Mouse (Mus musculus) liver, embryonic 12.5 days (tissue): Measurements from ENCODE around the gene Ccnq. TPM values are rescaled to one million over a fixed set of nuclear protein-coding genes. Genes with fewer than 3 reads are reported as not detected.

Source experiments
- ATAC-seq: fragments of 200-750 bp; cut with Nextera tagmentation; 2 replicates; pipeline ENCODE4 v1.8.0; 2017; ENCODE audit warnings: moderate number of reproducible peaks, mild to moderate bottlenecking, moderate library complexity
- H3K27ac ChIP-seq: fragments of 300-500 bp; sonication (generic); 2 replicates; pipeline ENCODE4 v1.5.1; 2016; ENCODE audit warnings: mild to moderate bottlenecking
- H3K27me3 ChIP-seq: fragments of 300-500 bp; sonication (generic); replicated peaks from 2 replicates; pipeline ENCODE4 v1.6.1; 2016; ENCODE audit warnings: mild to moderate bottlenecking, moderate library complexity
- H3K36me3 ChIP-seq: fragments of 300-500 bp; sonication (generic); 2 replicates; pipeline ENCODE4 v1.6.1; 2016; ENCODE audit warnings: mild to moderate bottlenecking, moderate library complexity
- H3K4me1 ChIP-seq: fragments of 300-500 bp; sonication (generic); 2 replicates; pipeline ENCODE4 v1.6.1; 2016
- H3K4me2 ChIP-seq: fragments of 300-500 bp; sonication (generic); 2 replicates; pipeline ENCODE4 v1.6.1; 2016; ENCODE audit warnings: mild to moderate bottlenecking, moderate library complexity
- H3K4me3 ChIP-seq: fragments of 300-500 bp; sonication (generic); 2 replicates; pipeline ENCODE4 v1.5.1; 2016; ENCODE audit warnings: mild to moderate bottlenecking, moderate library complexity
- H3K9ac ChIP-seq: fragments of 300-500 bp; sonication (generic); 2 replicates; pipeline ENCODE4 v1.6.1; 2016; ENCODE audit warnings: mild to moderate bottlenecking, moderate library complexity
- H3K9me3 ChIP-seq: fragments of 300-500 bp; sonication (generic); replicated peaks from 2 replicates; pipeline ENCODE4 v1.6.1; 2016; ENCODE audit warnings: mild to moderate bottlenecking, moderate library complexity
- WGBS: fragments of 180-500 bp; shearing (Covaris S2); methylation state at CpG from one replicate; pipeline ENCODE4 v1.1.7; 2016; ENCODE audit not compliant: insufficient replicate concordance; 5-methylcytosine and 5-hydroxymethylcytosine counted together
- polyA plus RNA-seq: library from polyadenylated mRNA; unstranded; fragments of >200 nt; fragmentation: Nextera tagmentation; extraction: Ambion mirVana; gene quantifications from 2 replicates; pipeline ENCODE4 v1.2.1, GENCODE M21; 2016

The Ccnq gene
- polyA plus RNA-seq, 1 experiment from 2014 or later: 32.4 TPM

DNA sequence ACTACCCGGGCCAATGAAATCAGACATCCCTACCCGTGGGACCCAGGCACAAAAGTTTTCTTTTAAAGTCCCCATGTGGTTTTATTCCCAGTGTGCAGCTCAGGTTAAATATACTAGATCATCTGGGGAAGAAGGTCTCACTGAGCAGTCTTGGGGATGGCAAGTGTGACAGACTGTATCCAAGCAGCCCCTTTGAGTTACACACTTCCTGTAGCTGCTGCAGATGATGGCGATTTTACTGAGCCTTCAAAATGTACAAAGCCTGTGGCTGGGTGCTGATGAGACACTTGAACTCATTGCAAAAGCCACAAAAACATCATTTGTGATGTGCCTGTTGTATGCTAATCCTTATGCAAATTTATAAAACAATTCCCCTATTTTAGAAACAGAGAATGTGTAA is 29.0 kb upstream of the Ccnq start:
- WGBS: 63% methylated on average over 3 of the region's 3 CpGs
- no peaks in the 10 kb centered on the region for H3K4me1 ChIP-seq
- no peak for ATAC-seq
- H3K4me3 ChIP-seq: no peak overlapping the region
- no peak overlapping the region for H3K4me2 ChIP-seq
- no peak overlapping the region for H3K27ac ChIP-seq
- H3K9ac ChIP-seq: no peak overlapping the region
- H3K9me3 ChIP-seq: no peaks in the 10 kb centered on the region
- H3K36me3 ChIP-seq: no peaks in the 10 kb centered on the region
- H3K27me3 ChIP-seq: no peaks in the 10 kb centered on the region; the same call in 1 of the 2 replicates

DNA sequence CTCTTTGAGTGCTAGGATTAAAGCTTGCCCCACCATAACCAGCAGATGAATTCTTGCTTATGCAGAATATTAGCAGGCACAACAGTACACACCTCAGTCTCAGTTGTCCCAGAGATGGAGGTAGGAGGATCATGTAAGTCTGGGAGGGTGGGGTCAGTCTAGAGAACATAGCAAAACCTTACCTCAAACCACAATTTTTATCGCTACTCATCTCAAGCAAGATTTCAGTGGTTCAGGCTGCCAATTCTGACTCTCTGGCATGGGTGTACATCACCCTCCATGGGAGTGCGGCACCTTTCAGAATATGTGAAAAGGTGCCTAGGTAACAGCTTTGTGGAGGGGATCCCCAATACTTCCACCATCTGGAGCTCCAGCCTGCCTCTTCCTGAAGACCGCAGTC is 28.5 kb upstream of the Ccnq start:
- ATAC-seq: no peak
- H3K4me3 ChIP-seq: no peak overlapping the region
- H3K4me2 ChIP-seq: no peak overlapping the region
- no peak overlapping the region for H3K9ac ChIP-seq
- WGBS: 80% methylated on average over 3 of the region's 3 CpGs
- H3K27ac ChIP-seq: no peak overlapping the region
- H3K36me3 ChIP-seq: no peaks in the 10 kb centered on the region
- no peaks in the 10 kb centered on the region; the same call in 1 of the 2 replicates for H3K27me3 ChIP-seq
- H3K4me1 ChIP-seq: no peaks in the 10 kb centered on the region
- no peaks in the 10 kb centered on the region for H3K9me3 ChIP-seq

DNA sequence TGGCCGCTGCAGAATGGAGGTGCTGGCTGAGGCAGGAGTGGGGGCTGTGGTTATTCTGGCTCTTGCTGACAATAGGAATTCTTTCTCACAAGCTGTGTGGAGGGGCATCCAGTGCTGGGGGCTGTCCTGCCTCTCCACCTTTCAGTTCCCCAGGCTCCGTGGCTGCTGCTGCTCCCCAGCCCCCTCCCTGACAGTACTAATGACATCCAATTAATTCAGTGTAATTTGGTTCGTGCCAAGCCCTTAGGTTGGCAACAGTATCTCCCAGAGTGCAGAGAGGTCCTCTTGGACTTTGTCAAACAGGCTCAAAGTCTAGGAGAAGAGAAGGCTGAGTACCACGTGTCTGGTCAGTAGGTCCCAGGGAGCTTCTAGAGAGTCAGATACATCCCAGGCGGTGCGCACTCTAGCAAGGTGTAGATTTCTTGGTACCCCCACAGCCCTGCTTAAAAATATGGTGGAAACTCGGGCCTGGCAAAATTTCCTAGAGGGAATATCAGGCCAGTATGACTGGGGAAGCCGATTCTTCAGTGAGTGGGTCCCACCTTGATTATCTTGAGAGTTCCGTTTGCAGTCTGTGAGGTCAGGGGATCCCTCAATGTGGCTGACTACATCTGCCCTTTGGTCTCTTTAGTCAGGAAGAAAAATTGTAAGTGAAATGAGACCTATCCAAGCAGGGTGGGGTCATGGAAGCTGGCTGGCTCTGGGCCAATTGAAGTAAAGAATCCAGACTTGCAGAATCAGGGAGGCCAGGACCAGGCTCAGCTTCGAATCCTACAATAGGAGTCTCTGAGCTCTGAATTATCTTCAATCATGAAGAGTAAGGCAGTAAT is 26.5 kb upstream of the Ccnq start:
- H3K9me3 ChIP-seq: no peaks in the 10 kb centered on the region
- no peak overlapping the region for H3K4me3 ChIP-seq
- no peak overlapping the region for H3K27ac ChIP-seq
- H3K9ac ChIP-seq: no peak overlapping the region
- H3K4me2 ChIP-seq: no peak overlapping the region
- 0 out of 2 replicates have a peak, but pooled peaks cover 4% of the 10 kb centered on the region for H3K4me1 ChIP-seq
- no peak for ATAC-seq
- no peaks in the 10 kb centered on the region; the same call in 1 of the 2 replicates for H3K27me3 ChIP-seq
- H3K36me3 ChIP-seq: no peaks in the 10 kb centered on the region
- 60% methylated on average over 10 of the region's 10 CpGs for WGBS

DNA sequence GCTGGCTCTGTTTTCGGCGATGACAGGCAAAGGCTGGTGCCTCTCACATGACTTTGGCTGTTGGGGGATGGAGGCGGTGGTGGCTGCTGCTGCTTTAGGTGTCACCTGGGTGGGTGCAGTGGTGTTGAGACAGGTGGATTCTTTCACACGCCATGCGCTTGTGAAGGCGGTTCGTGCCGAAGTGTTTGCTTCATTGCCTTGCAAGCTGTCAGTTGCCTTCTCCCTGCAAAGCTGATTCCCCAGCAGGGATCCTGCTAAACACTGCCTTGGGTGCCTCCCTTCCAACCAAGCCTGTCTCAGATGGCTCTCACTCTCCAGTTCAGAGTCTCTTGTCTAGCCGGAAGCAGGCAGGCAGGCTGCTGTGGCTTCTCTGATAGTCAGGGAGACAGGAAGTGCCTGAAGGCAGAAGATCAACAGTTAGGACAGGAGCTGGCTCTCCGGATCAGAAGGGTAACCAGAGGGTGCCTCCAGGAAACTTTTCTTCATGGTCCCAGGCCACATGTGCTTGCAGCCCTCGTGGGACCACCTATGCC is 20.3 kb upstream of the Ccnq start:
- H3K36me3 ChIP-seq: no peaks in the 10 kb centered on the region
- peak; percentile 85 for ATAC-seq
- H3K4me3 ChIP-seq: no peak overlapping the region
- H3K27ac ChIP-seq: peak overlapping the region; percentile 80
- no peaks in the 10 kb centered on the region for H3K27me3 ChIP-seq
- H3K9me3 ChIP-seq: no peaks in the 10 kb centered on the region
- 10% methylated on average over 11 of the region's 11 CpGs for WGBS
- H3K4me1 ChIP-seq: peaks cover 35% of the 10 kb centered on the region
- peak overlapping the region; percentile 51 for H3K4me2 ChIP-seq
- H3K9ac ChIP-seq: 0 out of 2 replicates have a peak overlapping the region, but pooled peaks have one; percentile 24

DNA sequence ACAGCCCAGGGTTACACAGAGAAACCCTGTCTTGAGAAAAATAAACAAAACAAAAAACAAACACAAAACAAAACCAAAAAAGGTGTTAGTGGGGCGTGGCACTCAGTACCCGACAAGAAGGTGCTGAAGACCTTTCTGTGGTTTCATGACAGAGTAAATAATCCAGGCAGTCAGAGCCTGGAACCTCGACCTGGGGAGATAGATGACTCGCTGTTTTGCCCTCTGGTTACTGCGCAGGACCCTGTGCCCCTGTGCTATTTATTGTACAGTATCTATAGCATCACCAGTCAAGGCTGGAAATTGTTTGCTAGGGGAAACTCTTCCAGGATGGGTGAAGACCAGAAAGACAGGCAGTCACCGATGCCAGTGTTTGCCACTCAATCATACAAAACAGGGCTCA is 18.9 kb upstream of the Ccnq start:
- Histone ChIP-seq H3K9ac (no peak overlapping the region), H3K4me3 (no peak overlapping the region), H3K9me3 (no peaks in the 10 kb centered on the region), H3K27ac (no peak overlapping the region), H3K4me2 (no peak overlapping the region), H3K27me3 (no peaks in the 10 kb centered on the region), H3K4me1 (peaks cover 35% of the 10 kb centered on the region), H3K36me3 (no peaks in the 10 kb centered on the region)
- ATAC-seq: no peak
- 27% methylated on average over 6 of the region's 6 CpGs for WGBS

DNA sequence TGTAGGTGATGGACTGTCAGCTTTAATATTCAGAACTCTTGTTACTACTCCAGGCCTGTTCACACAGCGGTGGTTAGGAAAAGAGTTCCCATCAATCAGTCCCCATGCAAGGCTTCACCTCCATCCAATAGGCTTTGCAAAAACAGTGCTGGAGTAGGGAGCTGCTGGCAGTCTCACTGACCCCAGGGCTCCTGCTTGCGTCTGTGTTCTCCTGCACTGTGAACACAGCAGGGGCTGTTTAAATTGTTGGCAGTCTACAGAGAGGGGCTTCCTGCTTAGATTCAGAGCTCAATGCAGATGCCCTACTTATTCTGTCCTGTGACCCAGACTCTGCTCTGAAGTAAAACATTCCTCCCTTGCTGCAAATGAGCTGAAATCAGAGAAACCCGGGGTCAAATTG is 17.2 kb upstream of the Ccnq start:
- WGBS: 57% methylated on average over 3 of the region's 3 CpGs
- H3K27me3 ChIP-seq: no peaks in the 10 kb centered on the region
- no peak for ATAC-seq
- peaks cover 35% of the 10 kb centered on the region for H3K4me1 ChIP-seq
- H3K9ac ChIP-seq: no peak overlapping the region
- no peak overlapping the region for H3K27ac ChIP-seq
- no peaks in the 10 kb centered on the region for H3K9me3 ChIP-seq
- H3K4me3 ChIP-seq: no peak overlapping the region
- no peaks in the 10 kb centered on the region for H3K36me3 ChIP-seq
- no peak overlapping the region for H3K4me2 ChIP-seq

DNA sequence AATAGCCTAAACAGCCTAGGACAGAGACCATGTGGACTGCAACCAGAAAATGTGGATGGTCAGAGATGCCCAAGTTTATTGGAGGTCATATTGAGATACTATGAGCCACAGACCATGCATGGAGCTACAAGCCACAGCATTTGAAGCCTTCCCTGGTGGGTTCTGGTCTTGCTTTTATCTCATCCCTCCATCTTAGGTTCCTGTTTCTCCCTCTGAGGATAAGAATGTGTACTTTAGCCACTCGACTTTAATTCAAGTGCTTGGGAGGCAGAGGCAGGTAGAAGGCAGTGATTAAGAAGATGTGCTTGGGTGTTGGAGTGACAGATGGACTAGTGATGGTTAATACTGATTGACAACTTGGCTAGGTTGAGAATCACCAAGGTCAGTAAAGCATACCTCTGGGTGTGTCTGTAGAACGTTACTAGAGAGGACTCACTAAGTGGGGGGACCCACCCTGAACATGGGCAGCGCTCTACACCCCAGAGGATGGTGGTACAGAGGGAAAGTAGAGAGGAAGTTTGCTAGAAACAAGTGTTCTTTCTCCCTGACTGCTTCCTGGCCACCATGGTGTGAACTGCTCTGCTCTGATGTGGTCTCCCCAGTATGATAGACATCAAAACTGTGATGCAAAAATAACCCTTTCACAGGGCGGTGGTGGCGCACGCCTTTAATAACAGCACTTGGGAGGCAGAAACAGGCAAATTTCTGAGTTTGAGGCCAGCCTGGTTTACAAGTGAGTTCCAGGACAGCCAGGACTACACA is 14.7 kb upstream of the Ccnq start:
- H3K4me1 ChIP-seq: peaks cover 13% of the 10 kb centered on the region
- H3K27ac ChIP-seq: no peak overlapping the region
- no peaks in the 10 kb centered on the region for H3K36me3 ChIP-seq
- H3K4me2 ChIP-seq: no peak overlapping the region
- ATAC-seq: no peak
- H3K27me3 ChIP-seq: 0 out of 2 replicates have a peak, but pooled peaks cover 3% of the 10 kb centered on the region
- no peak overlapping the region for H3K9ac ChIP-seq
- H3K4me3 ChIP-seq: no peak overlapping the region
- 58% methylated on average over 6 of the region's 6 CpGs for WGBS
- no peaks in the 10 kb centered on the region for H3K9me3 ChIP-seq

DNA sequence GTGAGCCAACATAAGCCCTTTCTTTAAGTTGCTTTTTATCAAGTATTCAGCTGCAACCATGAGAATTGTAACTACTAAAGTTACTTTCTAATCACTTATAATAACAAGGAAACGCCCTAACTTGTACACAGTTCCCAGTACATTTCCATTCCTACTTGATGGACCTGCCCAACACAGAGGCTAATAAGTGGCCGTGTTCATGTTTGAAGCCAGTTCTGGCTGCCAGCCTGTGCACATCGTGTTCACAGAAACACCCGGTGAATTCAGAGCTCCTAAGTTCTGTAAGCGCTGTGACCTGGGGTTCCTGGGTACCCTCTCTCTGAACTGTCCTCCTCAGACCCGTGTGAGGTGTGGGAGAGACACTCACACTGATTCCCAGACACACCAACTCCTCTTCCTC is 13.3 kb upstream of the Ccnq start:
- no peaks in the 10 kb centered on the region for H3K36me3 ChIP-seq
- no peak for ATAC-seq
- H3K9ac ChIP-seq: no peak overlapping the region
- 0 out of 2 replicates have a peak, but pooled peaks cover 12% of the 10 kb centered on the region for H3K27me3 ChIP-seq
- 68% methylated on average over 6 of the region's 6 CpGs for WGBS
- no peak overlapping the region for H3K27ac ChIP-seq
- H3K4me3 ChIP-seq: no peak overlapping the region
- H3K4me2 ChIP-seq: no peak overlapping the region
- H3K4me1 ChIP-seq: no peaks in the 10 kb centered on the region; the same call in 1 of the 2 replicates
- H3K9me3 ChIP-seq: no peaks in the 10 kb centered on the region

DNA sequence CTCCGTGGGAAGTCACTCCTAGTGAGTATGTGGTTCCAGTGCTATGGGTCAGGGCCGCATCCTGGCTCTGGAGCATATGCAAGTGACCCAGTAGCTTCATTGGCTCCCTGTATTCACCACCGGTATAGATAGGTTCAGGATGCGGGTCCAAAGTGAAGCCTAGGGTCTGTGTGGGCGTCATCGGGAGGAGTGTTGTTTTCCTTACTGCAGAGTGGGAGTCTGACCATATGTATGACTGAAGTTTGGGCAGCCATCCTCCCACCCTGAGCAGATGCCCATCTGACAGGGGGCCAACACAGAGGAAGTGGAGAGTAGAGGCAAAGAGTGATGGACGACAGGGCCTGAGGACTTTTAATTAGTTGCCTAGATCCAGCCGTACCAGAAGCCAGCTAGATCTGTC is 12.8 kb upstream of the Ccnq start:
- Histone ChIP-seq H3K9ac (no peak overlapping the region), H3K9me3 (no peaks in the 10 kb centered on the region), H3K36me3 (no peaks in the 10 kb centered on the region), H3K27me3 (0 out of 2 replicates have a peak, but pooled peaks cover 12% of the 10 kb centered on the region), H3K4me2 (no peak overlapping the region), H3K27ac (no peak overlapping the region), H3K4me3 (no peak overlapping the region), H3K4me1 (no peaks in the 10 kb centered on the region; the same call in 1 of the 2 replicates)
- WGBS: 66% methylated on average over 8 of the region's 8 CpGs
- ATAC-seq: no peak

DNA sequence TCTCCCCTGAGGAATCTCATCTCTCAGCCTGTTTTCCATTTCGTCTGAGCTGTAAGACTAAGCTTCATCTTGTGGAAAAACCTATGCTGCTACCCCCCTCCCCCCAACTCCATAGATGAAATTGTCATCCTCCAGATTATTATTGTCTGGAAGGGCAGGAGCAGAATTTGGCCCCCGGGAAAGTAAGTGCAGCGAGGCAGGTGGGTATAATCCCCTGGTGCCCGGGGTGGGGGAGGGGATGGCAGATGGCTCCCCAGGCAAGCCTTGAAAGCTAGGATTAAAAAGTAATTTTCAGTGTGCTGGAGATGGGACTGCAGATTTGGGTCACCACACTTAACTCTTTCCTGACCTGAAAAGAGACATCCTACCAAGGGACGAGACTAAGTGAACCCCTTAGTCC is 10.7 kb upstream of the Ccnq start:
- H3K27ac ChIP-seq: no peak overlapping the region
- H3K4me1 ChIP-seq: no peaks in the 10 kb centered on the region
- H3K36me3 ChIP-seq: no peaks in the 10 kb centered on the region
- no peaks in the 10 kb centered on the region for H3K9me3 ChIP-seq
- 62% methylated on average over 5 of the region's 5 CpGs for WGBS
- no peak overlapping the region for H3K4me3 ChIP-seq
- no peak overlapping the region for H3K9ac ChIP-seq
- ATAC-seq: no peak
- H3K27me3 ChIP-seq: 0 out of 2 replicates have a peak, but pooled peaks cover 12% of the 10 kb centered on the region
- H3K4me2 ChIP-seq: no peak overlapping the region

DNA sequence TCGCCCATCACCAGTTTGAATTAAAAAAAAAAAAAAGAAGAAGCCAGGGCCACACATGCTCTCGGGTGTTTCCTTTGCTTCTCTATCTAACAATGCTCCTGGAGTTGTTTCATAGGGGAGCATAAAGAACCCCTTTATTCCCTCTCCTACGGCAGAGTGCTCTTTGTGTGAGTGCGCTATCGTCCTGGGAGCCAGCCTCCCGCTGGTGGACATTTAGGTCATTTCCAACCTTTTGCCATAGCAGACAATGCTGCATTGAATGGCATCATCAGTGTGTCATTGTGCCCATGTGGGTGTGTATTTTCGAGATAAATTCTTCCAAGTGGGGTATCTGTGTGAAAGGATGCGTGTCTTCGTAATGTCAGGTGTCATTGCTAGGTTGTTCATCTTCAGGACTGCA is 9.6 kb upstream of the Ccnq start:
- H3K36me3 ChIP-seq: no peaks in the 10 kb centered on the region
- no peak overlapping the region for H3K9ac ChIP-seq
- H3K27ac ChIP-seq: no peak overlapping the region
- ATAC-seq: no peak
- no peak overlapping the region for H3K4me3 ChIP-seq
- H3K4me1 ChIP-seq: no peaks in the 10 kb centered on the region
- H3K27me3 ChIP-seq: 0 out of 2 replicates have a peak, but pooled peaks cover 12% of the 10 kb centered on the region
- H3K4me2 ChIP-seq: no peak overlapping the region
- H3K9me3 ChIP-seq: no peaks in the 10 kb centered on the region
- WGBS: 65% methylated on average over 9 of the region's 9 CpGs

DNA sequence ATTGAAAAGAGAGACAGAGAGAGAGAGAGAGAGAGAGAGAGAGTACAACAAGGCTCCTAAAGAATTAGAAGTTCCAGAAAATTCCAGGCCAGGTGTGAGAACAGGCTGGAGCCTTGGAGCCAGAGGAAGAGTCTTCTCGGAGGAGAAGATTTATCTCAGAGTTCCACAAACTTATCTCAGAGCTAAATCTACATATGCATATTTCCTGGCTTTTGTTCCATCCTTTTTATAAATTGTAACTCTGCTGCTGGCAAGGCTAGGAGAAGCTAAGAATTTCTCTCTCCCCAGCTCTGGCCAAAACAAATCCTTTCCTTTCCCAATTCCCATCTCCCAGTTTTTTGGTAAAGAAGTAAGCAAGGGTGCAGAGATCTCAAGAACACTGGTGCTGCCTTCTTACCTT is 3.8 kb upstream of the Ccnq start:
- H3K27ac ChIP-seq: no peak overlapping the region
- H3K4me1 ChIP-seq: peaks cover 19% of the 10 kb centered on the region
- H3K27me3 ChIP-seq: 0 out of 2 replicates have a peak, but pooled peaks cover 1% of the 10 kb centered on the region
- H3K9me3 ChIP-seq: no peaks in the 10 kb centered on the region
- H3K36me3 ChIP-seq: no peaks in the 10 kb centered on the region
- H3K4me3 ChIP-seq: no peak overlapping the region
- no peak overlapping the region for H3K9ac ChIP-seq
- ATAC-seq: no peak
- WGBS: 17% methylated on average over 1 of the region's 1 CpGs
- H3K4me2 ChIP-seq: no peak overlapping the region
